Mouse (Mus musculus): Measurements from ENCODE around the gene Hsd17b13. TPM values are rescaled to one million over a fixed set of nuclear protein-coding genes. Genes with fewer than 3 reads are reported as not detected.

Hsd17b13 gene
- polyA plus RNA-seq (2012; rRNA removed) = 0.16 and 0.30 TPM in 2 replicates

DNA sequence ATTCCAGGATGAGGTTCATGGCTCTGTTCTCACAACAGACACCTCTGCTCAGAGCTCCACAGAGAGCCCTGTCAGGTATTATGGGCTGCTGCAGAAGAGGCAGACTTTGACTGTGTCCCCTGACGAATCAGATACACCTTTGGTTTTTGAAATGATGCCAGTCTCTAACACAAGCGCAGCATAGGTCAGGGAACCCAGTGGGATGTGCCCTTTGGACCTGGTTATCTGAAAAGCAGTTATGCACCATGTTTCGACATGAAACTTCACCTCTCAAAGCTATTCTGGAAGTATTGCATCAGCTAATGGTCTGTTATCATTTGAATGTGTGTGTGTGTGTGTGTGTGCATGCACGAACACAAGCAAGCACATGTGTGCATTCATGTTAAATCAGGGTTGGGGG lies at the start of gene Hsd17b13:
TSS of gene Hsd17b13 (minus strand) at position 114 of the 400 bp plus-strand sequence.

DNA sequence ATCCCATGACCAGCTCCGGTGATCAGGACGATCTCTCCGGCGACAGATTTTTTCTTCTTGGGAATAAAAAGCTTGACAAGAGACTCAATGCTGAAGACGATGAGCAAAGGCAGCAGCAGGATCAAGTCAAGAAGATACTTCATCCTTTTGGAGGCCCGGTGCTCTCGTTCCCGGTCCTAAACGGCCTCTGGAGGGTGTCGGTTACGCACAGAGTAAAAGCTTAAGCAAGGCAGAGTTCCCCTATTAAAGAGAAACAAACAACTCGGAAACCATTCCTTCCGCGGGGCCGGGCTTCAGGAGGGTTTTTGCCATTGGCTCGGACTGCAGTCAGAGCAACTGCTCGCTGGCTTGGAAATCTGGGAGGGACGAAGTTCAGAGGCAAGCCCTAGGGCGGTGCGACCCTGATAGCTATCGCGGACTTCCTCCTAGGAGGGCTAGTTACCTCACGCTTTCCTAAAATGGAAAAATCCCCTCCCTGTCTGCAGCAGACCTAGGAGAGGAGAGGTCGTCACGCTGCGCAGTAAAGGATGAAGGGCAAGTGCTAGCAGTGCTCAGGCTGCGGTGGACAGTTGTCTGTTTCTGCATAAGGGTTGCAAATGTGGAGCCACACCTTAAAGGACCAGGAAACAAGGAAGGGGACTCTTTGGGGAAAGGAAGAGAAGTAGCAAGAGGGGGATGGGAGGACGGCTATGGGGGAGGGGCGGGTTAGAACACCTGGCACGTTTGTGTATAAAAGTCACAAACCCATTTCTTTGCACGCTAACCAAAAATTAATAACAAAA lies 44.6 kb upstream of the Hsd17b13 start, which contains the start of gene Hsd17b11:
TSS of gene Hsd17b11 (minus strand) at position 323 of the 782 bp plus-strand sequence.

DNA sequence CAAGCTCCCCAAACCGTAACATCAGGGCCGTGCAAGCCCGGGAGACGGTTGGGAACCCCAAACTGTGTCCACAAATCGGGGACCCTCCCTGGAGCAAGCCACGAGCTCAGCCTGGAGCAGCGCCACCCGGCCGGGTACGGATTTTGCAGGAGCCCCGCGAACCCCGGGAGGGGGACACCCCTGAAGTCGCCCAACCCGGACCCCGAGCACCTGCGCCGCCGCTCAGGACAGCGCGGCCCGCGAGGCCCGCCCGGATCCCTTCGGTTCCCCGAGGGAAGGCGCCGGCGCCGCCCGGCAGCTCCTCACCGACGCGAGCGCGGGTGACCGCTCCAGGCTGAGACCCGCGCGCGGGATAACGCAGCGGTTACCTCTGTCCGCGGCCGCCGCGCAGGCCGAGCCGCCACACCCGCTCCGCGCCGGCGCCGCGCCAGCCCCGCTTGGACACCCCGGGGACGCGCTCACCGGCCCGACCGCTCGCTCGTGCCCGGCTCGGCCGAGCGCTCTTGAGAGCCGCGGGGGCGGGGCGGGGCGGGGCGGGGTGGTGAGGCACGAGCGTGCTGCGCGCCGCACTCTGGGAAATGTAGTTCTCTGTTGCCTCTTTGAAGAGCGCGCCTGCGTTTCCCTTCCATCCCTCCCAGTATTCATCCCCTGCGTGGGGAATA lies 66.3 kb downstream of the Hsd17b13 start, which contains the start of gene Klhl8:
TSS of gene Klhl8 (minus strand) at position 512 of the 662 bp plus-strand sequence.

Other genes with a start within 250 kb of the Hsd17b13 start
- gene Klhl8, start 66.2 kb downstream of the Hsd17b13 start, polyA plus RNA-seq (2012; rRNA removed) = 0.92 and 1.6 TPM in 2 replicates
- 32.2 and 44.5 TPM in 2 replicates for gene Hsd17b11, start 44.5 kb upstream of the Hsd17b13 start, polyA plus RNA-seq (2012; rRNA removed)
- gene Nudt9, start 68.9 kb upstream of the Hsd17b13 start, polyA plus RNA-seq (2012; rRNA removed) = 34.6 and 47.2 TPM in 2 replicates
- gene Gm17660, start 100.2 kb upstream of the Hsd17b13 start, polyA plus RNA-seq (2012; rRNA removed) = not detected in 2 replicates
- gene Sparcl1, start 136.3 kb upstream of the Hsd17b13 start, polyA plus RNA-seq (2012; rRNA removed) = 41.6 and 60.7 TPM in 2 replicates
- not detected in 2 replicates for gene Dspp, start 193.3 kb upstream of the Hsd17b13 start, polyA plus RNA-seq (2012; rRNA removed)
- gene Dmp1, start 225.2 kb upstream of the Hsd17b13 start, polyA plus RNA-seq (2012; rRNA removed) = 0.03 TPM in 1 of 2 replicates, not detected in the other